Mouse (Mus musculus): ENCODE data around the gene Tspyl3.

DNA sequence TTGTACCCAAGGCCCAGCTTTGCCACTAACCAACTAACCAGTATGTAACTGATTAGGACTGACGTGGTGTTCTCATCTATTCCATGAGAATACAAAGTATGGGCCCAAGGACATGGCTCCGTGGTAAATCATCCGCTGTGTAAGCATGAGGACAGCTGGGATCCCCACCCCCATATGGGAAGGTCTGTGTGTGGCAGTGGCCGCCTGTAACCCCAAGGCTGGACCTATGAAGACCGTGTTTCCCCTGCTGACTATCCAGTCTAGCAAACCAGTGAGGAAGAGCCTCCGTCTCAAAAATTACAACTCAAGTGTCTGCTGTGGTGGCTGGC, 49.6 kb upstream of the Tspyl3 start:
- TF ChIP-seq CTCF (IDR thresholded peaks at IDR 0.05) (no peak), EP300 (IDR thresholded peaks at IDR 0.05) (no peak)

Measured in lung, postnatal 0 days (tissue).